Mouse (Mus musculus) limb, embryonic 14.5 days (tissue): ENCODE measurements around the gene Gm45713. TPM values are rescaled to one million over a fixed set of nuclear protein-coding genes. Genes with fewer than 3 reads are reported as not detected.

Experiments used
- ATAC-seq: fragments of 200-750 bp; cut with Nextera tagmentation; 2 replicates; pipeline ENCODE4 v1.8.0; 2017; ENCODE audit warnings: low read depth, moderate number of reproducible peaks, moderate TSS enrichment; ENCODE audit not compliant: low FRiP score
- DNase-seq: peaks from one replicate; pipeline ENCODE4 v3.0.0-alpha.2; 2015; ENCODE audit warnings: low spot score
- H3K27ac ChIP-seq: fragments of 300-500 bp; sonication (generic); replicated peaks from 2 replicates; pipeline ENCODE4 v1.5.1; 2014; ENCODE audit warnings: low read depth, mild to moderate bottlenecking, low read length, moderate library complexity, mixed read lengths
- H3K27me3 ChIP-seq: fragments of 300-500 bp; sonication (generic); 2 replicates; pipeline ENCODE4 v1.6.1; 2014; ENCODE audit warnings: low read length, mixed read lengths; ENCODE audit not compliant: control insufficient read depth, insufficient read depth
- H3K36me3 ChIP-seq: fragments of 300-500 bp; sonication (generic); 2 replicates; pipeline ENCODE4 v1.6.1; 2014; ENCODE audit warnings: mild to moderate bottlenecking, low read length, moderate library complexity, mixed read lengths; ENCODE audit not compliant: control insufficient read depth, insufficient read depth
- H3K4me1 ChIP-seq: fragments of 300-500 bp; sonication (generic); 2 replicates; pipeline ENCODE4 v1.6.1; 2014; ENCODE audit warnings: antibody characterized with exemption, low read length, mixed read lengths; ENCODE audit not compliant: control insufficient read depth, insufficient read depth
- H3K4me2 ChIP-seq: fragments of 300-500 bp; sonication (generic); replicated peaks from 2 replicates; pipeline ENCODE4 v1.6.1; 2014; ENCODE audit warnings: low read depth, mild to moderate bottlenecking, low read length, moderate library complexity; ENCODE audit not compliant: severe bottlenecking
- H3K4me3 ChIP-seq: fragments of 300-500 bp; sonication (generic); replicated peaks from 2 replicates; pipeline ENCODE4 v1.5.1; 2014; ENCODE audit warnings: low read length
- H3K9ac ChIP-seq: fragments of 300-500 bp; sonication (generic); 2 replicates; pipeline ENCODE4 v1.6.1; 2014; ENCODE audit warnings: mild to moderate bottlenecking, low read depth, low read length, moderate library complexity; ENCODE audit not compliant: severe bottlenecking
- H3K9me3 ChIP-seq: fragments of 300-500 bp; sonication (generic); 2 replicates; pipeline ENCODE4 v1.6.1; 2016; ENCODE audit warnings: low read length; ENCODE audit not compliant: control insufficient read depth
- POLR2A ChIP-seq: fragments of 200-500 bp; IDR thresholded peaks from 2 replicates; pipeline ENCODE4 v1.8.0; 2012; ENCODE audit warnings: inconsistent platforms, mild to moderate bottlenecking, moderate library complexity, borderline replicate concordance; ENCODE audit not compliant: insufficient read depth, insufficient read length; ENCODE audit errors: extremely low read depth
- WGBS: fragments of 180-500 bp; shearing (Covaris S2); extraction: QIAGEN DNeasy Blood & Tissue Kit; methylation state at CpG from one replicate; pipeline ENCODE4 v1.1.7; 2014; 5-methylcytosine and 5-hydroxymethylcytosine counted together
- polyA plus RNA-seq, 2 experiments: library from polyadenylated mRNA; depleted of rRNA in 1 of 2; stranded (reverse) in 1 of 2; unstranded in 1 of 2; fragments of >200 nt; fragmentation: Nextera tagmentation in 1 of 2; extraction: Ambion mirVana in 1 of 2; gene quantifications; 2 replicates each; pipeline versions ENCODE4 v1.2.1 to v1.2.3; 2012 to 2014

Gm45713 gene
- polyA plus RNA-seq, 2 experiments, result 0.31 to 1.4 TPM

DNA sequence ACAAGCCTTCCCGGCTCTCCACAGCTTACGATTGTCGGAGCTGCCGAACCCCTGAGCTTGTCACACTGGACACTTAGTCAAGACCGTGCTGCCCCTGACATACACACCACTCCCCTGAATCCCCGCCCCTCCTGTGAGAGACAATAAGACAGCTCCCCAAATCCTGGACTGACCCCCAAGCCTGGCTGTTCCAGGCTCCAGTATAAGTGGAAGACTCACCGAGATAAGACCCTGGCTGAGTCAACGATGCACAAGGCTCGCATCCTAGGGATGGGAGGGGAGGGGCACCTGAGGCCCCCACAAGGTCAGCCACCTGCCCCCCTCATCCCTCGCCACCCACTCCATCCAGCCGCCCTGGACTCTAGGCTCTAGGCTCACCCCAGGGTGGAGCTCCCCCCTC lies 4.2 kb downstream of the Gm45713 start:
- H3K4me2 ChIP-seq, result no peak overlapping the region
- WGBS, result 82% methylated on average over 11 of the region's 11 CpGs

DNA sequence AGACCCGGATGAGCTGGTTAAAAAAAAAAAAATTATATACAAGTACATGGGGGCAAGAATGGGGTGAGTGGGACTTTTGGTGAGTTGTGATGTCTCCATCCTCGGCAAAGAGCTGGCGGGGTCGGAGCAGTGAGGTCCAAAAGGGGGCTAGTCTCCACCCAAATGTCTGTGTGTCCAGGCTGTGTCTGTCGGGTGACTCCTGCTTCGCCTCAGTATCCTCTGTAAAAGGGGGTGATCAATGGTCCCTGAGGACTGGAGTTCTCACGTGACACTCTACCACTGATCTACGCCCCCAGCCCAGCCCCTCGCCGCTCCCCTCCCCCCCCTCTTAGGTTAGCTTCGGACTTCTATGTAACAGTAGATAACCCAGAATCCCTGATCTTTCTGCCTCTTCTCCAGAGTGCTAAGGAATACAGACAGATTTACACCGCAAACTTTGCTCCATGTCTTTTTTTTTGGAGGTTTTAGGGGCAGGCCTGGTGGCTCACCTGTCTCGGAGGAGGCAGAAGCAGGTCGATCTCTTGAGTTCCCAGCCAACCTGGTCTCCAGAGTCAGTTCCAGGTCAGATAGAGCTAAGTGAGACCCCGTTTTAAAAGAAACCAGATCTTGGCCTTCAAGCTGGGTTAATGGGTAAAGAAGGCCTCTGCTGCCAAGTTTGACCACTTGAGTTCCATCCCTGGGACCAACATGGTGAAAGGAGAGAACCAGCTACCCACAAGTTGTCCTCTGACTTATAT lies 6.1 kb downstream of the Gm45713 start:
- peaks cover 26% of the 10 kb centered on the region for H3K36me3 ChIP-seq
- no peaks in the 10 kb centered on the region for H3K9me3 ChIP-seq
- peak overlapping the region; percentile 96 for H3K4me3 ChIP-seq
- peak overlapping the region; percentile 59 for H3K9ac ChIP-seq
- no peak for TF ChIP-seq POLR2A
- peaks cover 23% of the 10 kb centered on the region for H3K4me1 ChIP-seq
- H3K4me2 ChIP-seq, result peak overlapping the region; percentile 57
- H3K27ac ChIP-seq, result peak overlapping the region; percentile 80; the same call in 1 of the 2 replicates
- DNase-seq (no peak), ATAC-seq (no peak)
- H3K27me3 ChIP-seq, result no peaks in the 10 kb centered on the region
- 63% methylated on average over 12 of the region's 15 CpGs for WGBS

More for the DNA sequence above, 4.2 kb downstream of the Gm45713 start:
- Histone ChIP-seq H3K36me3 (peaks cover 7% of the 10 kb centered on the region), H3K4me3 (no peak overlapping the region), H3K4me1 (peaks cover 12% of the 10 kb centered on the region), H3K27me3 (0 out of 2 replicates have a peak, but pooled peaks cover 4% of the 10 kb centered on the region), H3K9ac (no peak overlapping the region), H3K9me3 (no peaks in the 10 kb centered on the region), H3K27ac (no peak overlapping the region)
- TF ChIP-seq POLR2A, result no peak
- DNase-seq (no peak), ATAC-seq (no peak)

DNA sequence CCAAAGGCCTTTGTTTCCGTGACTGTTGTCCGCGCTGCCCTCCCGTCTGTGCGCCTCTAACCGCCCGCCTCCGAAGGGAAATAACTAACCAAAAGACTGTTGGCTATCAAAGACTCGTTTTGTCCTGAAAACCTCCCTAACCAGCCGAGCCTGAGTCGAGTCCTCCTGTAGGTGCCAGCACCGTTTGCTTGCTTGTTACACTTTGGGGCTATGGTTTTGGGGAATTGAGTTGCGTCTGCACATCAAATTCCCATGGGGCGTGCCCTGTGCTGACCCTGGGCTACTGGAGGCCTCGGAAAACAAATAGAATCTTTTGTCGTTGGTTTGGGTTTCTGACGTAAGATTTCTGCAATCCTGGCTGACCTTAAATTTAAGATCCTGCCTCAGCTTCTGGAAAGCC lies 6.7 kb downstream of the Gm45713 start:
- Histone ChIP-seq H3K4me2 (peak overlapping the region; percentile 57), H3K9ac (peak overlapping the region; percentile 59), H3K36me3 (peaks cover 30% of the 10 kb centered on the region), H3K27me3 (no peaks in the 10 kb centered on the region), H3K27ac (peak overlapping the region; percentile 80), H3K4me3 (peak overlapping the region; percentile 96), H3K4me1 (peaks cover 26% of the 10 kb centered on the region), H3K9me3 (no peaks in the 10 kb centered on the region)
- ATAC-seq (0 out of 2 replicates have a peak, but pooled peaks have one; percentile 0), DNase-seq (no peak)
- no peak for TF ChIP-seq POLR2A
- WGBS, result 2% methylated on average over 17 of the region's 17 CpGs

DNA sequence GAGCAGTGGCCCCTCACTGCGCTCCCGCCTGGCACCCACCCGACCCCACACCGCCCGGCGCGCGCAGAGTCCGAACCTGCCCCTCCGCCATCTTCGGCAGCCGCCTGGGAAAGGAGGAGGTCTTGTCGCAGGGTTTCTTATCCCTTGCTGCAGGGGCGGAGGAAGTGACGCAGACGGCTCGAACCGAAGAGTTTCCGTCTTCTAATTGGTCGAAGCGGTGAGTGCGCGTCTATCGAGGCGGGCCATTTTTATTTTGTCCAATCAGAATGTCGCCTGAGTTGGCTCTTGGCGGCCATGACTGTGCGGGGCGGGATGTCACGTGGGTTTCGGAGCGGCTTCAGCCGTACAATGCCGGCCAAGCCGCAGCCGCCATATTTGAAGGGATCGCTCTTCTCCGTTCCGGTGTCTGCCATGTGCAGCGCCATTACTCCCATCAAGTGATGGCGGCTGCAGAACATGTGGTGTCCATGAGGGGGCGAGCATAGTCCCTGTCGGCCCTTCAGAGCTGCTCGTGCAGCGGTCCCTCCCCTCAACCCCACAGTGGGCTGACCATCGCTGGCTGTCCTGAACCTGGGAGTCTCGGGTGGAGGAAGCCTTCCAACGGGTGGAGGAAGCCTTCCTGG lies 7.3 kb downstream of the Gm45713 start, which contains the start of gene Rpl13a:
TSS of gene Rpl13a (minus strand) at position 138 of the 623 bp plus-strand sequence.
- peak; percentile 98 for TF ChIP-seq POLR2A

DNA sequence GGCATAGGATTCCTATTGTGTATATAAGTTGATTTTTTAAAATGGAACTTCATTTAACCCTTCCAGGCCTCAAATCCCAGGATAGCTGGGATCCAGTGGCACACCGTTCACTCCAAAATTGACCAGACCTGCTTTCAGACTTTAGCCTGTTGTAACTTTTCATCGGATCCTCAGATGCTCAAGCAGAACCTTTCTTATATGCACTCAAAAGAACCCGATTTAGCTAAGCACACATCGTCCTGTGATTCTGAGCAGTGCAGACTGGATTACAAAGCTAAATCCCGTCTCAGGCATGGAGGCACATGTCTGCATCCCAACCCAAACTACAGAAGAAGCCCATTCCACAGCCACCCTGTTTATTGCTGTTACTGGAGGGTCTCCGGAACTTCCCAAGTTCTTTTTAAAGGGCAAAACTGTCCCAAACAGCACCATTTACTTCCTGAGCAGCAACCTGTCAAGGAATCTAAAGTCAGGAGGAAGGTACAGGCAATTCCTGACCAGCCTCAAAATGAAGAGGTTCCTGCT lies 8.3 kb downstream of the Gm45713 start:
- Histone ChIP-seq H3K4me3 (peak overlapping the region; percentile 96), H3K27ac (peak overlapping the region; percentile 91), H3K9me3 (no peaks in the 10 kb centered on the region), H3K4me1 (peaks cover 31% of the 10 kb centered on the region), H3K9ac (peak overlapping the region; percentile 99), H3K4me2 (peak overlapping the region; percentile 90), H3K27me3 (no peaks in the 10 kb centered on the region), H3K36me3 (peaks cover 36% of the 10 kb centered on the region)
- ATAC-seq (no peak), DNase-seq (no peak)
- 1% methylated on average over 6 of the region's 6 CpGs for WGBS
- no peak for TF ChIP-seq POLR2A

More for the DNA sequence above, 7.3 kb downstream of the Gm45713 start, which contains the start of gene Rpl13a:
- H3K27me3 ChIP-seq, result no peaks in the 10 kb centered on the region
- under 1% methylated on average over 39 of the region's 48 CpGs for WGBS
- peaks cover 26% of the 10 kb centered on the region for H3K4me1 ChIP-seq
- H3K36me3 ChIP-seq, result peaks cover 30% of the 10 kb centered on the region
- H3K9me3 ChIP-seq, result no peaks in the 10 kb centered on the region
- H3K4me3 ChIP-seq, result peak within 1 kb of the TSS; percentile 96
- peak; percentile 93 for ATAC-seq
- DNase-seq, result peak; percentile 99
- H3K4me2 ChIP-seq, result peak within 1 kb of the TSS; percentile 90
- H3K9ac ChIP-seq, result peak within 1 kb of the TSS; percentile 99
- peak within 1 kb of the TSS; percentile 91 for H3K27ac ChIP-seq
